Mouse (Mus musculus) pancreas, adult 10 weeks (tissue): ENCODE data around the gene Col9a1. TPM values are rescaled to one million over a fixed set of nuclear protein-coding genes. Genes with fewer than 3 reads are reported as not detected.

ENCODE experiments used
- polyA plus RNA-seq: library from polyadenylated mRNA; stranded (reverse); fragments of 350-450 nt; fragmentation: Illumina TruSeq; extraction: RNeasy Lipid Tissue Mini Kit (QIAGEN cat#74804); gene quantifications from one replicate; pipeline ENCODE4 v1.2.3, GENCODE M21; 2015; ENCODE audit warnings: low read depth, low replicate concordance; ENCODE audit not compliant: insufficient read depth

Gene Col9a1
- not detected for polyA plus RNA-seq

GRCm38 (mm10) chr1:24177224-24177851 lies at the start of gene Col9a1:
TSS of gene Col9a1 (plus strand) at chr1:24177610.

Other genes starting within 250 kb of the Col9a1 start
- 4.7 TPM for gene Sdhaf4, start 172.0 kb upstream of the Col9a1 start, polyA plus RNA-seq
- 7.4 TPM for gene Fam135a, start 77.3 kb upstream of the Col9a1 start, polyA plus RNA-seq